Mouse (Mus musculus) gastrocnemius, postnatal 14 days (tissue): ENCODE results near the gene Tha1. TPM values are rescaled to one million over a fixed set of nuclear protein-coding genes. Genes with fewer than 3 reads are reported as not detected.
A peak's percentile ranks its signal among the peaks of the same experiment; 100 is the strongest.

Source experiments
- DNase-seq: peaks from one replicate; pipeline ENCODE4 v3.0.0; 2021; ENCODE audit warnings: mixed read lengths
- intact Hi-C: fragments of 180-260 bp; cut with DNase I; formaldehyde crosslinking; loops from one replicate; pipeline ENCODE4 v1.15.1; 2025; ENCODE audit warnings: low total_unique reads
- long read RNA-seq, 2 experiments: library from polyadenylated mRNA; stranded (forward); transcript quantifications; one replicate each; pipeline ENCODE4 v2.0.0; 2021
- total RNA-seq, 2 experiments: library from RNA; stranded (reverse); gene quantifications; 2 replicates each; pipeline ENCODE4 v1.2.3; 2021

The Tha1 gene
- 1 to 10 TPM; 5.8 to 7.5 TPM for total RNA-seq
- long read RNA-seq, experiment 1, transcript Tha1-201 (7 exons, 1,770 nt), result major isoform, 10 of 13 reads
- long read RNA-seq, experiment 1, partial matches to known transcripts, result 1 of 13 reads
- long read RNA-seq, experiment 1, other reads (novel, unspliced or antisense), result 1 of 13 reads
- long read RNA-seq, experiment 2, transcript Tha1-201 (7 exons, 1,770 nt), result major isoform, 13 of 14 reads
- long read RNA-seq, experiment 2, partial matches to known transcripts, result 0 of 14 reads
- long read RNA-seq, experiment 2, other reads (novel, unspliced or antisense), result 1 of 14 reads

- peak; percentile 88 for DNase-seq
- intact Hi-C loops, result loop anchor here (5.0 kb wide), 2 partner anchors 94 to 144 kb away; no protein-coding TSS in a partner anchor
Measured at GRCm38 (mm10) chr11:117872861-117873608, at the start of gene Tha1. Gene Tha1 (minus strand): TSS chr11:117873481.

- no peak for DNase-seq
Measured at GRCm38 (mm10) chr11:117919211-117919610, 45.9 kb upstream of the Tha1 start.

GRCm38 (mm10) chr11:117918541-117918940 lies 45.3 kb upstream of the Tha1 start:
- intact Hi-C loops, result no loop called here
- DNase-seq, result no peak

More at GRCm38 (mm10) chr11:117919211-117919610, 45.9 kb upstream of the Tha1 start:
- intact Hi-C loops, result no loop called here

- intact Hi-C loops, result no loop called here
- no peak for DNase-seq
Measured at GRCm38 (mm10) chr11:117915837-117916236, 42.6 kb upstream of the Tha1 start.

DNA sequence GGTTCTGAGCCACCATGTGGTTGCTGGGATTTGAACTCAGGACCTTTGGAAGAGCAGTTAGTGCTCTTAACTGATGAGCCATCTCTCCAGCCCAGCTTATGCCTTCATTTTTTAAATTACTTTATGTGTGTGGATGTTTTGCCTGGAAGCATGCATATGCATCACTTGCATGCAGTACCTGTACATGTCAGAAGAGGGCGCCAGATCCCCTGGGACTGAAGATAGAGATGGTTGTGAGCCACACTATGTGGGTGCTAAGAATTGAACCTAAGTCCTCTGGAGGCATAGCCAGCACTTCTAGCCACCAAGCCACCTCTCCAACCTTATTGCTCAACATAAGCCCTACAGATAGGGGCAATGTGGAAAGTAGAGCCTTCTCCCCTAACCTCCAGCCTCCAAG lies 42.1 kb upstream of the Tha1 start:
- intact Hi-C loops, result no loop called here
- DNase-seq, result no peak

DNA sequence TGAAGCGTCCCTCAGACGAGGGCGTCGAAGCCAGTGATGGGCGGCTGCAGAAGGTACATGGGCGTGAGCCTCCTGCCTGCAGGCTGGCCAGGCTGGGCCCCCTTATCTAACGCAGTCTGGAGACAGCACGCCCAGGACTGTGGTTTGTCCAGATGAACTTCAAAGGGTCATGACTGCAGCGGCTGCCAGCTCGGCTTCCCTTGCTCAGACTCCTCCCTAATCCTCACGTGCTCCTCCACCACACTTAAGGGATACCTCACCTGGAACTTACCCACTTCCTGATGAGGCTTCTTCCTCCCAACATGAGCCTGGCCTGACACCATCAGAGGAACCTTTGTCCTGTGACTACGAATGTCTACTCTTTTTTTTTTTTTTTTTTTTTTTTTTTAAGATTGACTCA lies 41.2 kb upstream of the Tha1 start:
- intact Hi-C loops, result loop anchor here (5.0 kb wide), 2 partner anchors 53 to 108 kb away; no protein-coding TSS in a partner anchor
- no peak for DNase-seq

- peak; percentile 85 for DNase-seq
- intact Hi-C loops, result loop anchor here (5.0 kb wide), 2 partner anchors 54 to 109 kb away; no protein-coding TSS in a partner anchor
Measured at GRCm38 (mm10) chr11:117912684-117913352, 39.5 kb upstream of the Tha1 start.

GRCm38 (mm10) chr11:117909337-117909736 lies 36.1 kb upstream of the Tha1 start:
- DNase-seq, result no peak
- intact Hi-C loops, result no loop called here

DNA sequence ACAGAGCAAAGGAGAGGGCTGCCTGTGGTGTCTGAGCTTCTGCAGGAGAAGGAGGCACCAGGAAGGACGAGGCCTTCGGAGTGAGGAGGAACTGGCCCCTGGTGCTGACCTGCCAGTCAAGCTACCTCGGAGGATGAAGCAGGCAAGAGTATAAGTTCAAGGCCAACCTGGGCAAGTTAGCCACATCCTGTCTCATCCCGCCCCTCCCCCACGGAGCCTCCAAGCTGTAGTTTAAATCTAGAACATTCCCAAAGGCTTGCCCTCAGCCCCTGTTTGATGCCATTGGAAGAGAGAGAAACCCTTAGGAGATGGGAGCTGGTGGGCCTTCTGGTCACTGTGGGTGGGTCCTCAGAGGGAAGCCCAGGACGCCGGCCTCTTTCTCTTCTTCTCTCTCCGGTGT lies 31.2 kb upstream of the Tha1 start:
- intact Hi-C loops, result no loop called here
- no peak for DNase-seq

DNA sequence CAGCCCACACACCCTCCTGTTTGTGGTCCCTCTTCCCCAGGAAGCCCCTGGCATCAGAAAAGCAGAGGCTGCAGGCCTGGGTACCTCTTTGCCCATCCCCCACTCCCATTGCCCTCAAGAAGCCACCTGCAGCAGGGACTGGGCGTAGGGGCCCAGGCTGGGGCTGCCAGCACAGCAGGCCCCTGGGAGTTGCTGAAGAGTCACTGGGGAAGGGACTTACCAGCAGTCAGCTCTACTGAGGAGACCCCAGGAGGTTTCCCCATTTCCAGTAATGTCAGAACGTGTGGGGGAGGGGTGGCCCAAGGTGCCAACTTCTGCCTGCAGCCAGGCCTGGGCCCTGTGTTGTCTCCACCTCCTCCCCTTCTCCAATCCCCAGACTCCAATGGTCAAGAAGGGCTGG lies 29.0 kb upstream of the Tha1 start:
- intact Hi-C loops, result no loop called here
- no peak for DNase-seq

DNA sequence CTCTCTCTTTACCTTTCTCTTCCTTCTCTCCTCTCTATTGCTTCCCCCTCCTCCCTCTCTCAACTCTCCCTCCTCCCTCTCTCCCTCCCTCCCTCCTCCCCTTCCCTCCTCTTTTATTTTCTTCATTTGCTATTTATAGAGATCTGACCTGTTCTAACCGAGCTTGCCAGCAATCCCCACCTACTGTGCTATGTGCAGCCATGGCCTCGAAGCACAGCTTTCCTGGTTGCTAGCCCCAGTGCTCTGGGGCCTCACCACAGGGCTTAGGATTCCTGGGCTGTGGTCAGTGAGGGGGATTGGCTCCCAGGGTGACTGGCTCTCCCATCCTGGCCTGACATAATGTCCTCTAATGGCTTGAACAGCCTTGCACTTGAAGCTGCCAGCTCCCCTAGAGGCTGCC lies 23.3 kb upstream of the Tha1 start:
- intact Hi-C loops, result no loop called here
- no peak for DNase-seq

DNA sequence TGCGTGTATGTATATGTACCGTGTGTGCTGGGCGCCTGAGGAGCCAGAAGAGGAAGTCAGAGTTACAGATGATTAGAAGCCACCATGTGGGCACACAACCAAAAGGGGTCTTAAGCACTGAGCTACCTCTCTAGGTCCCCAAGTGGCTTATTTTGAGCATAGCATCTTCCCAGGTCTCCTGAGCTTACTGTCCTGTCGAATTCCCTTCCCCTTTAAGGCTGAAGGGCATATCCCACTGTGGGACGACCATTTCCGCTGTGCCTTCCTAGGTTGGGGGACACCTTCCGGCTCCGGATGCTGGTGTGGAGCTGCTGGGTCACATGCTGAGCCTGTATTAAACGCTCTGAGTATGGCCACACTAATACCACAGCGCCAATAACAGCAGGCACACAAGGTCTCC lies 21.4 kb upstream of the Tha1 start:
- intact Hi-C loops, result no loop called here
- DNase-seq, result no peak

- no peak for DNase-seq
- intact Hi-C loops, result no loop called here
Measured at GRCm38 (mm10) chr11:117892199-117892598, 18.9 kb upstream of the Tha1 start.

GRCm38 (mm10) chr11:117891581-117892175 lies 18.4 kb upstream of the Tha1 start:
- intact Hi-C loops, result no loop called here
- DNase-seq, result no peak

DNA sequence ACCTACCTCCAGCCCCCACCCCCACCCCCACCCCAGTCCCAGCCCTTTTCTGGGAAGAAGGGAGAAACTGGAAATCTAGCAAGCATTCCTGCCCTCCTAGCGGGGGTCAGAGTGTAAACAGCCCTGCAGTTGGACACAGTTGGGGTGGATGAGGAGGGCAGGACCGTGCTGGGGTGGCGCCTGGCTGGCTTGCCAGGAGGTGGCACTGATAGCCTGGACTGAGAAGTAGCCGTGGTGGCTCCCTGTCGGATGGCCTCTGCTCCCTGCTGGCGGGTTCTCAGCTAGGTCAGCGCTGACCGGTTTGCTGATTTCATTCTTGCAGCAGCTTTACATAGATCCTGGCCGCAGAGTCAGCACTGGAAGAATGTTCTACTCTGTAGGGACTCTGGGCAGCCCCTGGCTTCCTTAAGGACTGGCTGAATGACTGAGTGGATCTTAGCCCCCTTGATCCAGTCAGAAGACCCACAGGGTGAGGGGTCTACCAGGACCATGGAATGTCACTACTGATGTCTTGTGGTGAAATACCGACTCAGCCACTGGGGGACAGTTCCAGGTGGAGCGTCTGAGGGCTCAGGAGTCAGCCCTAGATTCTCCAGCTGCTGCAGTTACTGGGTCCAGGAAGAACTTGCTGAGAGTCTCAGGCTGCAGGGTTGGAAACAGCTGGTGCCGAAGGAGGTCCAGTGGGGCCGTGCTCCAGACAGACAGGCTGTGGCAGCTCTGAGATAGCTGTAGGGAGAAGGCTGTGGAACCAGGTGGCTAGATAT lies 17.4 kb upstream of the Tha1 start:
- intact Hi-C loops, result no loop called here
- DNase-seq, result peak; percentile 79

DNA sequence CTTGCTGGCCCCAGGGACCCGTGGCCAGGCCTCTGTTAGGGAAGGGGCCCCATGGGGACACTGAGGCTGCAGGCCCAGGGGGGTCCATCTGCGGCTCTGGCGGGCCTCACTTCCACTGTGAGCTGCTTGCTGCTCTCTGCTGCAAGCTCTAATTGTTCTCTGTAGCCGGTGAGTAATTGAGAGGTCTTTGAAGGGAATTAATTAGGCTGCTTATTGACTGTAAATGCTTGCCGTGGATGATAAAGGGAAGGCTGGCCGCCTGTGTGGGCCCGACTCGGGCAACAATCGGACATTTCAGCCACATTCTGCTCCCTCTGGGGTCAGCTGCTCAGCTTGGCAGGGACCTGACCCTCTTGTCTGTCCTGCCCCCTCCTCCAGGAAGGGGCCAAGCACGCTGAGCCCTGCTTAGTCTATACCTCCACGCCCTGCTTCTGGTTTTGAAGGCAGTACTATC lies 16.6 kb upstream of the Tha1 start:
- intact Hi-C loops, result no loop called here
- no peak for DNase-seq

DNA sequence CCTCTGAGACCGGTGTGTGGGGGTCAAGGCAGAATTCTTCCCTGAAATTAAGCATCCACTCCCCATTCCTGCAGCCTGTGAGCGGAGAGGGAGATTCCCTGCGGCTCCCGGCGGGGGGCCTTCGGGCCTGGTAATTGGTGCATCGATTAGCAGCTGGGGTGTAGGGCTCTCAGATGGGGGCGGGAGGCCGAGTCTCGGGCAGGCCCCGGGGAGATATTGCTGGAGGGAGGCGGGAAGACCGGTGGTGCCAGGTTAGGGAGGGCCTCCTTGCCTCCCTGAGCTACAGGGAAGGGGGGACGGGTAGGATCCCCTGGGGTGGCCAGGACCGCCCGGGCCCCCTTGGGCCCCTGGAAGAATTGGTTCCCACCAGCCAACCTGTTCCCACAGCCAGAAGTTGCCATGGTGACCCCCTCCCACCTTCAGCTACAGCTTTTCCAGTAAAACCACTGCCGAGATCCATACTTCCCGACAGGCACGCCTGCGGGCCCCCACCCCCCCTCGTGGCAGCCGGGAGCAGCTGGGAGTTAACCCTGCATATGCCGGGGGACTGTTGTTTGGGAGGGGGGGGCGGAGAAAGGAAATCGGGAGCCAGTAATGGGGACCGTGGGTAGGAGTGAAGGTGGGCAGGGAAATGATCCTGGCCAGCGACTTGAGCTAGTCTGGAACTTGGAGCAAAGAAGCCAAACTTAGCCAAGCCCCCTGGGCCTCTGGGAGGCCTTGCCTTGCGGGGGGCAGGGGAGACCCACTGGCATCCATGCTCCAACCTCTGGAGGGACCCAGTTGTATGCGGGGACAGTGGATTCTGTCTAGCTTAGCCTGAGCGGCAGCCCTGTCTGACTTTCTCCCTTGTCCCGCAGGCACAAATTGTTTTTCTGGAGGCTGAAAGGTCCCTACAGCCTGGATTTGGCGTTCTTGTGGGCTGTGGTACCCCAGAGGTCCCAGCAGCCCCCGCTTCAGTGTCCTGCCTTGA lies 15.9 kb upstream of the Tha1 start:
- DNase-seq, result no peak
- intact Hi-C loops, result no loop called here
